Mouse (Mus musculus) right cerebral cortex, postnatal 36 days (tissue): Measurements from ENCODE around the gene BC034090.
"Not testable (repeated sequence)": the region's sequence is repeated elsewhere in the genome, so short reads cannot be mapped to it uniquely, and the experiment has no call there.

Experiments used
- DNase-seq, 2 experiments: peaks; one replicate each; pipeline ENCODE4 v3.0.0; 2022; ENCODE audit warnings: low spot score in 2 of 2, mixed read lengths in 1 of 2

The BC034090 gene

DNA sequence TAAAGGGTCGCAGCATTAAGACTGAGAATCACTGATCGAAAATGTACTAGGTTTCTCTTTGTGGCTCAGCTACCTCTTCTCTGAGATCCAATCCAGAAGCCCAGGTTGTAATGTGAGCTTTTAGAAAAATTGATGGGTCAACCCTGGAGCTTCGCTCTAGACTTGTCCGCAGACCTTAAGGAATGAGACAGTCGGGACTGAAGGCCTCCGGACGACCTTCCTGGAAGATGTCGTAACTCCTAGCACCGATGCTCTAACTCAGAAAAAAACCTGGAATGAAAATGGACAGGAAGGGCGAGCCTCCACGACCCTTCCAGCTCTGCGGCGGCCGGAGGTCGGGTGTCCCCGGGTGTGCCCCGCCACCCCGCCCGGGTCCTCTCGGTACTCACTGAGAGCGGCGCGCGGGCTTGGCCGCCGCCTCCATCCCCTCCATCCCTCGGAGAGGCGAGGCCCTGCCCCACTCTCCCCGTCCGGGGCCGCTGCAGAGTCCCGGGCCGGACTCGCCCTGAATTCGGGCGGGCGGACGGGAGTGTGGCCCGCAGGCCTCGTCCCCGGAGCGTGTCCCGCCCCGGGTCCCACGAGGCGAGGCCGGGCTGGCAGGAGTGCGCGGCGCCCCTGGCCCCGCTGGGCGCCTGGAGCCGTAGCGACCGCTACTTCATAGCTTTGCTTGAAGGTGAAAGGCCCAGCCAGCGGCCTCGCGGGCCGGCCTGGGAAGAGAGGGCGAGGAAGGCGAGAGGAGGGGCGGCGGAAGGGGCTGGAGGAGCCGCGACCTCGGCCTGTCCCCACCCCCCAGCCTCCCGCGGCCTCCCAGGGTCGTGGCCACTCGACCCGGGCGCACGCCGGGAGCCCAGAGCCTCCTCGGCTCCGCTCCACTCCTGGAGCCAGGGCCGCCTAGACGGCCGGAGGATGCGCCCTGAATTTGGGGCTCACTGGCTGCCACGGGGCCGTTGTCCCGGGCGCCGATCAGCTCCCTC is at the start of gene BC034090:
TSS of gene BC034090 (minus strand) at position 648 of the 974 bp plus-strand sequence.
- DNase-seq, result no peak

DNA sequence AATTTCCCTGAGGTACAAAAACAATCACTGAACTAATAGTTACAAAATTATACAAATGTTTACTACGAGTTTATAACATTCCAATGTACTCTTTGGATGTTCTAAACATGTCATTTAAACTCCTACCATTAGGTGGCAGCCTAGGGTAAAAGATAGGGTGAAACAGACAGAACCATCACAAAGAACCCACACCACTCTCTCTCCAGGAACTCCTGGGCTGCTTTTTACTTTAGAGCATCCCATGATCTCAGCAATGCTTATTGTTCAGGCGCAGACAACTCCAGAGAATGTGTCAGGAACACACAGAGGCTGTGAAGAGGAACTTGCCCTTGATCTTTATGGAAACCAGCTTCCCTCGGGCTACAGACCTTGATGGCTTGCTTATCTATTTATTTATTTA is 49.2 kb upstream of the BC034090 start:
- no peak for DNase-seq

DNA sequence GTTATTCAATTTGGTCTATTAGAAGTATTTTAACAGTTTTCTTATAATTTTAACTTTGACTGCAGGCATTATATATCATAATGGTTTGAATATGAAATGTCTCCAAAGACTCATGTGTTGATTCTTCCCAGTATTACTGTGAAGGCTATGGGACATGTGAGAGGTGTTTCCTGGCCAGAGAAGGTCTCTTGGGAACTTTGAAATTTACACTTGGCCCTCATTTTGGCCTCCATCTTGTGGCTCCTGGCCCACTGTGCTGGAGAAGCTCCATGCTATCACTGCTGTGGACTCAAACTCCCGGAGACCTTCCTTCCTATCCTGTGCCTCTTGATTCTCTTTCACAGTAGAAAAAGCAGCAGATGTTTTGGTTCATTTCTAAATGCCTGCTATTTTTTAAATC is 45.2 kb upstream of the BC034090 start:
- no peak for DNase-seq

DNA sequence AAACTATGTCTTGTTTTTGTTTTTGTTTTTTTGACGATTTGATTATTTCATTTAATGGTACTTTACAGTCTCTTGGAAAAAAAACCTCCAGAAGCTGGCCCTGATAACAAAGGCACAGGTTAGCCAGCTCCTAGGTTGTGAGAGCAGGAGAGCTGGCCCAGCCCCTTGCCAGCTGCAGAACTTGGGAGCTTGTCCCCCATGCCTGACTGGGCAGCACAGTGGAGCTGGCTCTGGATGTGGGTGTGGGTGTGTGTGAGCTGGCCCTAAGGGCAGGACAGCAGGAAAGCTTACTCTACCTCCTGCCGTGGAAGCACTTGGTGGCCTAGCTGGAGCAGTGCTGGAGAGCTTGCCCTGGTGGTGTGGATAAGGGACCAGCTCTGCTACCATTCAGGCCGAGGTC is 43.8 kb upstream of the BC034090 start:
- no peak for DNase-seq

- DNase-seq, result no peak
Observed at GRCm38 (mm10) chr1:155283808-155284207, 39.6 kb upstream of the BC034090 start.

DNA sequence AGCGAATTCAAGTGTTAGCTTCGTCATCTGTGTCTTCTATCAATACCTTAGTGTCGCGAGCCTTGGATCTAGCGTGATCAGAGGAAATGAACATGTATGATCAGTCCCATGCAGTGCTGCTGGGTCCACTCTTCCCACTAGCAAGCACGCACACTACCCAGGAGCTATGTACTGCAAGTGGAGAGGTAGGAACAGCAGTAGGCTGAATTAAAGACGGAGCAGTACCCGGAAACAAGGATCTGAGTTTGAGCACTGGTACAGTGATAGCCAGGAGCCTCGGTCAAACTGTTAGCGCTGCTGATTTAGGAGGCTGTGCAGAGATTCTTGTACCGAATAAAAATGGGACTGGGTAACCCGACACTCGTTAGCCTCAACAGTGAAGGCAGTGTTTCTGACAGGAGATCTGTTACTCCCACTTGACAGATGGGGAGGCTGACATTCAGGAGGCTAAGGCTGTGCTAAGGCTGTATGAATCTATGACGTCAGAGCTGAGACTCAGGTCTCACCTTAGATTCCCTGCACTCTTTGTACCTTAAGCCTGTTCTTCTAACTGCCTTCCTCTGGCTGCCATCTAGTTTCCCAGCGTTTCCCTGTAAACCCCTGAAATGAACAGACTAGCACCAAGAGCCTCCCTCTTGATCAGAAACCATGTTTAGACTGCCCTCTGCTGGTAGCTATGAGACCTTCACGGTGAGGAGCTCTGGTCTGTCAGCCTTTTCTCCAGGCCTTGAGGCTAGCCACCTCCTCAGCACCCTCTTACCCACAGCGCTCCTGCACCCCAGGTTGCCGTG is 37.0 kb upstream of the BC034090 start:
- peak; percentile 33 to 68 for DNase-seq

DNA sequence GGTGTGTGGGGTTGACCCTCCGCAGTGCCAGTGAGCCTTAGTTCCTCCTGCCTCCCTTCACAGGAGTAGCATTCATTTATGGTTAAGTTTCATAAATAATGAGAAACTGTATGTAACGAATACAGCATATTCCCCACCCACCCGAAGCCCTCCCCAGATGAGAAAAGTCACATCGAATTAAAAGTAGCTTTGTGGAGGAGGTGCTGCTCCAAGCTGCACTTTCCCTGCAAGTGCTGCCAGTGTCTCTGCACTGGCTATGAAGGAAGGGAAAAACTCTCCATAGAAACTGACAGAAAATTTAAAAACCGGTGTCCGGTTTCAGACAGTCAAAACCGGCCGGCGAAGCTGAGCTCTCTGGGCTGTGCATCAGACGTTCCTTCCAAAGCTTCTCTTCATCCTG is 36.1 kb upstream of the BC034090 start:
- DNase-seq, result peak in 1 of 2 experiments; percentile 34

GRCm38 (mm10) chr1:155276381-155277033 is 32.3 kb upstream of the BC034090 start:
- DNase-seq, result no peak

GRCm38 (mm10) chr1:155275793-155276192 is 31.5 kb upstream of the BC034090 start:
- no peak for DNase-seq

DNA sequence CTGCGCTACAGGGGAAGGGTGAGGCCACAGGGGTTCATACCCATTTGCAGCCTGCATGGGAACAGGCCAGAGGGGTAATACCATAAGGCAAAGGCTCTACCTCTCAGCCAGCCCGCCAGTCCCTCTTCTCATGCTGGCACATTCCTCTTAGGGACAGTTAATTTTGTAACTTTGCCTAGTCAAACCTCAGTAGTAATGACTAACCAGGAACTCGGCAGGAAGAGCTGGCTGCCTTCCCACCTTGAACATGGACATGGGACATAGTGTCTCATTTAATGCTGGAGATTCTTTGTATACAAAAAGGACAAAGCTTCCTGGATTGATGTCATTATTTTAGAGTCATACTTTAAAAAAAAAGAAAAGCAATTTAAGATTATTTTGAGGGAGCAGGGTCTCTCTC is 30.7 kb upstream of the BC034090 start:
- no peak for DNase-seq

DNA sequence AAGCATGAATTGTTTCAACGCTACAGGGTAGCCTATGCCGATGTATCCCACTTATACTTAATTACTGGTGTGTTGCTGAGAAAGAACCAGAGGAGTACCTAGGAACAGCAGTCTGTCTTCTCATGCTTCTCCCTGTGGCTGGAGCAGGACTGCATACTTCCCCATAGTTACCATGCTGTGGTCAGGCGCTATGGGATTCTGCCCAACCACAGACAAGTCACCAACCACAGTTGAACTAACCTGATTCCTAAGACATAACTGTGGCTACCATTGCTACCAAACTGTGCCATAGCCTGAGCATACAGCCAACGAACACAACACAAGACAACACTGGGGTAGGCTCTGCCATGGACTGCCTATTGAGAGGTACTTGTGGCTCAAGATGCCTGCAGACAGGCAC is 28.7 kb upstream of the BC034090 start:
- DNase-seq, result no peak

DNA sequence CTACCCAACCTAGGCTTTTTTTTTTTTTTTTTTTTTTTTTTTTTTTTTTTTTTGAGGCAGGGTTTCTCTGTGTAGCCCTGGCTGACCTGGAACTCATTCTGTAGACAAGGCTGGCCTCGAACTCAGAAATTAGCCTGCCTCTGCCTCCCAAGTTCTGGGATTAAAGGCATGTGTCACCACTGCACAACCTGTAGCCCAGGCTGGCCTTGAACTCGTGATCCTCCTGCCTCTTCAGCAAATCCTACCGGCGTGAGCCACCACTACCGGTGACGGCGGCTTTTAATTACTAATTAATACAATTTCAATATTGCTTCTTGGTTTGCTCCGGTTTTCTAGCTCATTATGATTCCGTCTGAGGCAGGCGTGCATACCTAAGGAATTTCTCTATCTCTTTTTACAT is 18.3 kb upstream of the BC034090 start:
- DNase-seq, result not testable (repeated sequence)

DNA sequence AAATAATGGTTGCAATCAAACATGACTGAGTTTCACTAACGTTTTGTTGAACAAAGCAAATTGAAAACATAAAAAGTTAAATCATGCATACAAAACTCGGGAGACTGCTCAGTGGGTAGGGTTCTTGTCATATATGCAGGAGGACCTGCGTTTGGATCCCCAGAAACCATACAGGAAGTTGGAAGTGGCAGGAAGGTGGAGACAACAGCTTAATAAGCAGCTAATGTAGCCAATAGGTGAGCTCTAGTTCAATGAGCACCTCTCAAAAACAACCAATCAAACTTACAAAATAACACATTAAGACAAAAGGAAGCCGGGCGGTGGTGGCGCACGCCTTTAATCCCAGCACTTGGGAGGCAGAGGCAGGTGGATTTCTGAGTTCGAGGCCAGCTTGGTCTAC is 10.1 kb upstream of the BC034090 start:
- DNase-seq, result no peak

- no peak for DNase-seq
Observed at GRCm38 (mm10) chr1:155253126-155253525, 8.9 kb upstream of the BC034090 start.

- no peak for DNase-seq
Observed at GRCm38 (mm10) chr1:155252631-155253121, 8.4 kb upstream of the BC034090 start.

GRCm38 (mm10) chr1:155251596-155251995 is 7.4 kb upstream of the BC034090 start:
- DNase-seq, result no peak

GRCm38 (mm10) chr1:155250531-155251135 is 6.4 kb upstream of the BC034090 start:
- DNase-seq, result no peak

DNA sequence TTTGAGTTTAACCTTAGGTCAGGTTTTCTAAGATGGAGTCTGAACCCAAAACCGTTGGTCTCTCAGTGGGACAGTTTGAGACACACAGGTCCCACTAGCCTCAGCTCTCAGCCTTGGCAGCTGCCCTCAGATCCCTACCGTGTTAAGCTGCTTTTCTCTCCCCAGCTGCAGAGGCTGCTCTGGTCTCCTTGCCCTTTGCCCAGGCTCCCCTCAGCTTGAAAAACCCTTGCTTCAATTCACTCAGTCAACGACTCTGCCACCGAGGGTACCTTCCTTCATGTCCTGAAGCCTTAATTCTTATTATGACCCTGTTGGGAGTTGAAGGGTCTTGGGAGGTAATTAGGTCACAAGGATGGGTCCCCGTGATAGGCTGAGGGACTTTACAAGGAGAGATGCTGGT is 5.7 kb upstream of the BC034090 start:
- no peak for DNase-seq

DNA sequence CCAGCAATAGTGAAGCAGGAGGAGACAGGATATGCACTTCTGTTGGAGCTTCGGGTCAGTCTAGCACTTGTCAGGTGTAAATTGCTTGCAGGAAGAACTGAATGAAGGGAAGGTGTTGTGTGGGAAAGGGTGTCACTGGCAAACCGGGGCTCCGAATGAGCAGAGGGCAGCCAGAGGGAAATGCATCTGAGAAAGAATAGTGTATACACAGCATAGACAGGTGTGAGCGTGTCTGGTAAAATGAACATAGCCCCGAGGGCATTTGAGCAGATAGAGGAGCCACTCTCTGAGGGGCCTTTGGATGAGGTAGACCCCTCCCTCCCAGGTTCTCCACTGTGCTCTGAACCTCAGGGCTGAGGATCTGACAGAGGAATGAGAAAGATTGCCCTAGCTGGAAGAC is 3.8 kb upstream of the BC034090 start:
- DNase-seq, result no peak

GRCm38 (mm10) chr1:155247441-155247840 is 3.2 kb upstream of the BC034090 start:
- DNase-seq, result no peak

DNA sequence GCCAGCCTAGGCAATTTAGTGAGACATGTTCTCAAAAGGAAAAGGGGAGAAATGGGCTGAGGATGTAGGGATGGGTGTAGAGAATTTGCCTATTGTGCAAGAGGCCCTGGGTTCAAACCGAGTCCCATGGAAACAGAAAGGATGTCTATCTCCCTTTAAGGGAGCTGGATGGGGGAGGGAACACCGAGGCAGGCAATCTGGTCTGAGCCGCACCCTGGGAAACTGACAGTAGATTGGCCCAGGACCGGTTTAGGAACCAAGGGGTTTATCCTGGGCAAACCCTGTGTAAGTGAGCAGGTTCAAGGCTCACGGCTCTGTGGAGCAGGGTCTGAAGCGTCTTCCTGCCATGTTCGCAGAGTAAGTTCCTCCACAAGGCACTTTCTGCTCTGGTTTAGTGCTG is 1.3 kb upstream of the BC034090 start:
- no peak for DNase-seq
